Mouse (Mus musculus) T-helper 17 cell (primary cell): Measurements from ENCODE around the gene Gak.

ENCODE experiments used
- in situ Hi-C, 2 experiments: fragments of 300-600 bp; cut with MboI, MseI; formaldehyde crosslinking; loops; 1 replicate in 1 of 2; 2 replicates in 1 of 2; pipeline ENCODE4 v1.15.1; 2025; ENCODE audit warnings: high pct_unique_total_duplicates in 2 of 2

Gak gene

GRCm38 (mm10) chr5:108610426-108610825 is 19.1 kb downstream of the Gak start:
- in situ Hi-C loops, result loop anchor here (25.0 kb wide), 2 partner anchors 1552 to 1677 kb away; partner anchors contain the start of genes Pole (in 1 of the 2) and Pxmp2 (in 1 of the 2)

GRCm38 (mm10) chr5:108602537-108602936 is 27.0 kb downstream of the Gak start:
- in situ Hi-C loops, result loop anchor here (25.0 kb wide), 2 partner anchors 1560 to 1685 kb away; partner anchors contain the start of genes Pole (in 1 of the 2) and Pxmp2 (in 1 of the 2)

DNA sequence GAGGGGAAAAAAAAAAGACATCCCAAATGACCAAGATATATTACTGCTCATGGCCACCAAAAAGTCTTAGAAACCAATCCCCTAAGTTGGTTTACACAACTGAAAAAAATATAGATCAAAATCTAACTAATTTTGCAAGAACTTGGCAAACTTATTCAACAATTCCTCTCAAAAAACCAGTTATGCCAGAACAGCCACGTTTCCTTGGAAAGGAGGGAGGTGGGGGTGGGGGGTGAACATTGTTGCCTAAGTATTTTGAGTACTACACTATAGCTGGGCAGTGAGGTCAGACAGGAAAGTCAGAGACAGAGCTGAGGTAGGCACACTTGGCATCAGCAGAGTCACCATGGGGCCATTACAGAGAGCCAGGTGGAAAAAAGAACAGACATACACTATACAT is 29.6 kb downstream of the Gak start:
- in situ Hi-C loops, result loop anchor here (25.0 kb wide), 2 partner anchors 1562 to 1687 kb away; partner anchors contain the start of genes Pole (in 1 of the 2) and Pxmp2 (in 1 of the 2)

DNA sequence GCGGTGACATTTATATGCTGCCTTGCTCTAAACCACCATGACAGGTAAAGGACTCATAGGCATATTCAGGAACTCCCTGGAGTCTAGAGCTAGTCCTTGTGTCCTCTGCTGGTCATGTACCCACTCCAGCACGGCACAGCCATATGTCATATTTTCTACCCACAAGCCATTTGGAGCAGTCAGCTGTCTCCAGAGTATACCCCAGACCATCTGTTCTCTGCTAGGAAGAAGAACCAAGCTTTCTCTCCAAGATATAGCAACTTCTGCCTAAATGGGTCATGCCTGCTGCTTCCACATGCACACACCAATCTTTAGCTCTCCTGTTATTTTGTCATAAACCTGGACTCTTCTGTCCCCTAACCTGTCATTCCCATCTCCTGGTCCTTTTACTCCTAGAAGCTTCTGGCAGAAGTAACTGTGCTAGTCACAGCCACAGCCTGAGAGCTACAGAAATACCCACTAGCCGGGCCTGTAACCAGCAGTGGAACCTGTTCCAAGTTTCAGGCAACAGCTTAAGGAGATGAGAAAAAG is 48.1 kb downstream of the Gak start:
- in situ Hi-C loops, result no loop called here

DNA sequence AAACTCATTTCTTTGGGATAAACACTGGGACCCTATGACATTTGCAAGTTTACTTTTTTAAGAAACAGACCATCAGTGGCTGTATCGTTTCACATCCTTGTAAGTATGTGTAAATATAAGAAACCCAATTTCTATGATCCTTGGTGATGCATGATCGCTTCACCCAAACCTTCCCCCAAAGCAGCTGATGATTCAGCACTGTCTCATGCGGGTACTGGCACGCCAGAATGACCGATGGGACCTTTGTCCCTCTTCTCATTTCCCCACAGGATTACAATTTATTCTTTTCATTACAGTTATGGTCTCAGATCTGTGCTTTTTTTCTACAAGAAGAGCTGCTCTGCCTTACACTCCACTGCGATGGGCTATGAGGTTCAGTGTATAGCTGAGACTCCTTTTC is 56.5 kb downstream of the Gak start:
- in situ Hi-C loops, result no loop called here

GRCm38 (mm10) chr5:108570991-108571390 is 58.6 kb downstream of the Gak start:
- in situ Hi-C loops, result no loop called here

DNA sequence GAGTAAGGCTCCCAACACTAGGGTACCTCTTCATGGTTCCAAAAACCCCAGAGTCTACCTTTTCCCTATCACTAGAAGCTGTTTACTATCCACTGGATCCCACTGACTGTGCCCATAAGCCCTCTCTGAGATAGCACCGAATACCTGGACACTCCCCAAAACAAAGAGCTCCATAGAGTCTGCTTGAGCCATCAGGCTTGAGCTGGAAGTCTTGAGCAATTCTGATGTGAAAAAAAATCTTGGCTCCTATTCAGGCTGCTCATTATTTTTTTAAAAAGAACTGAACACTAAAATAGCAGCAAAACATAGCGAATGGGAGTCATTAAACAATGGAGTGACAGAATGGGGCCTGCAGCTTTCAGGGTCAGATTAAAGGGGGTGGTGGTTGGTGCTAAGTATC is 62.5 kb downstream of the Gak start:
- in situ Hi-C loops, result no loop called here

DNA sequence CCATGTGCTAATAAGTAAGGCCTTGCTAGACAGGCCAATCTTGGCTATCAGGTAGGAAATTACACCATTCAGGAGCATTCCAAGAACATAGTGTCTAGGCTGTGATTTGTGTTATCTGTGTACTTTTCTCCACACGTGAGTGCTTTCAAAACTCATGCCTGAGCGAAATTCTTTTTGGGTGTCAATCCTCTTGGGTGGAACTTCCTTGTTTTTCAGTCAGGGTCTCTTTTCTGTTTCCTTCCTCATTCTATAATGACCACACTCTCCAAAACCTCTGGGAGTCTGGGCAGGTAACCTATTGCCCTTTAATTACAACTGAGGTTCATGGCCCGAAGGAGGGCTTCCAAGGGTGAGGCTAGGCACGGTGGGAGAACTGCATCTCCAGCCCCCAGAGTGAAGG is 63.0 kb downstream of the Gak start:
- in situ Hi-C loops, result no loop called here

DNA sequence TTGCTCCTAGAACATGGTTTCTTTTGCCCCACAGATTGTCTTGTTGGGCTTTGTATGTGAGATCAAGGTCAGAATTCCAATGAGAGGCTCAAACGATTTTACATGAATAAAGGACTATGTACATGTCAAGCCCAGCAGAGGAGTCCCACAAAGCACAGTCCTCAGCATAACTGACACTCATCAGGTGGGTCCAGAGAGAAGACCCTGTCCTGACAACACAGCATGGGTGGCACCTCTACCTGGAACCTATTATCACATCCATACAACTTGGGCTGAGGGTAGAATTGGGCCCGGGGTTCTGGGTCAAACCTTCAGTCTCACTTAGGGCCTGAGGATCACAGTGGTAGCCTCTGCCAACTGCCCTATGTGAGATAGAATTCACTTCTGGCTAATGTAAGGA is 64.2 kb downstream of the Gak start:
- in situ Hi-C loops, result no loop called here

GRCm38 (mm10) chr5:108564346-108564745 is 65.2 kb downstream of the Gak start:
- in situ Hi-C loops, result no loop called here

- in situ Hi-C loops, result no loop called here
Observed at GRCm38 (mm10) chr5:108562483-108562882, 67.1 kb downstream of the Gak start.

DNA sequence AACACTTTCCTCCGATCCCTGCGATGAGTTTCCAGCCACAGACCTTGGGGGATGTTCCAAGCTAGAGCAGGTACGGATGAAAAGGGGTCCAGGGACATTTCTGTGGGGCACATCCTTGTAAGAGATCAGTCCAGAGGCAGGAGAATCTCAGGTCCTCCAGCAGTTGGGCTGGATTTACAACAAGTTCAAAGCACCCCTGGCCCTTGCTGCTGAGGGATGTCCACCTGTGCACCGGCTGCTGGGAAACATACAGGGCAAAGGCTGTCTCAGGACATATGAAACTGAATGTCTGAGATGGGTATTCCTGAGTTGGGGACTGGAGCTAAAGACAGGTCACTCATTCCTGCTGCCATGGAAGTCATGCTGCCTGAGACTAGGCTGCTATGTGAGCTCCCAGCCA is 72.6 kb downstream of the Gak start:
- in situ Hi-C loops, result no loop called here

- in situ Hi-C loops, result no loop called here
Observed at GRCm38 (mm10) chr5:108554041-108554440, 75.5 kb downstream of the Gak start.

- in situ Hi-C loops, result no loop called here
Observed at GRCm38 (mm10) chr5:108550207-108550594, 79.4 kb downstream of the Gak start.

DNA sequence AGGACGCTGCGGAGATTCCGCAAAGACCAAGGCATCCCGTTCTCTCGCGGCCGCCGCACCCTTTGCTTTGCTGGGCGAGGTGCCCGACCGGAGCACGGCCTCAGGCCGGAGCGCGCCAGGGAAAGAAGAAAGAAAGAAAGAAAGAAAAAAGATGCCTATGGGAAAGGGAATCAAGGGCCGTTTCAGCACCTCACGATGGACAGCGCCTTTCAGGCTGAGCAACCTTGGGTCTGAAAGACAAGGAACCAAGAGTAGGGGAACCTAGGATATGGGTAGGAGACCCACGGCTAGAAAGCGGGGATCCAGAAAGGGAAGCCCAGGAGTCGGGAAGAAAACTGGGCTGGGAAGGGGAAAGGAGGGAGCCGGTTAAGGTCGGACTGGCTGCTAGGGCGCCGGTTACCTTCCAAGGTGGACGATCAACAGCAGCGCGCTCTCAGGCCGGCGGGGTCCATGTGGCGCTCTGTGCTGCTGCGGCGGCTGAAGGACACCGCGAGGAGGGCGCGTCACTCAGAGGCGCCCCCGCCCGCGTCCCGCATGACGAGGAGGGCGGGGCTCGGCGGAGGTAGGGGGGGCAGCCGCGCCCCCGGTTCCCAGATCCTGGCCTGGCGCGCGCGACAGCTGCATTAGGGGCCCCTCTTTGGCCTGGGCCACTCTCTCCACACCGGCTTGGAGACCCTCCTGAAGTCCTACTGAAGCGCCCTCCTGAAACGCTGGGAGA is 79.9 kb downstream of the Gak start, which contains the start of gene Cplx1:
Gene Cplx1, minus strand, starts transcription at position 536 of the 718 bp plus-strand sequence.
- in situ Hi-C loops, result no loop called here

DNA sequence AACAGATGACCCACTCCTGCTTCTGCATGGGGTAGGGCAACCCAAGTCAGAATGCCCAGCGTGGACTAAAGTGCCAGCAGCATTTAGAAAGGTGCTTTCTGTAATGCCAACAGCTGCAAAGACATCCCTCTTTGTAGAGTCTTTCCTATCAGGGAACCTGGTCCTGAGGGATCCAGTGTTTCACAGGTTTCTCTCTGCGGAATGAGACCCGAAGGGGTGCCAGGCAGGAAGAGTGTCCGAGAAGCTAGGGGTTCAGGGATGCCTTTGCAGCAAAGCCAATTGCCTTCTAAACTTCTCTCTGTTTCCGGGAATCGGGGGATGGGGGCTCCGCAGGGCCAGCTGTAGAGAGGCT is 80.4 kb downstream of the Gak start:
- in situ Hi-C loops, result no loop called here

- in situ Hi-C loops, result no loop called here
Observed at GRCm38 (mm10) chr5:108547636-108548035, 81.9 kb downstream of the Gak start.

DNA sequence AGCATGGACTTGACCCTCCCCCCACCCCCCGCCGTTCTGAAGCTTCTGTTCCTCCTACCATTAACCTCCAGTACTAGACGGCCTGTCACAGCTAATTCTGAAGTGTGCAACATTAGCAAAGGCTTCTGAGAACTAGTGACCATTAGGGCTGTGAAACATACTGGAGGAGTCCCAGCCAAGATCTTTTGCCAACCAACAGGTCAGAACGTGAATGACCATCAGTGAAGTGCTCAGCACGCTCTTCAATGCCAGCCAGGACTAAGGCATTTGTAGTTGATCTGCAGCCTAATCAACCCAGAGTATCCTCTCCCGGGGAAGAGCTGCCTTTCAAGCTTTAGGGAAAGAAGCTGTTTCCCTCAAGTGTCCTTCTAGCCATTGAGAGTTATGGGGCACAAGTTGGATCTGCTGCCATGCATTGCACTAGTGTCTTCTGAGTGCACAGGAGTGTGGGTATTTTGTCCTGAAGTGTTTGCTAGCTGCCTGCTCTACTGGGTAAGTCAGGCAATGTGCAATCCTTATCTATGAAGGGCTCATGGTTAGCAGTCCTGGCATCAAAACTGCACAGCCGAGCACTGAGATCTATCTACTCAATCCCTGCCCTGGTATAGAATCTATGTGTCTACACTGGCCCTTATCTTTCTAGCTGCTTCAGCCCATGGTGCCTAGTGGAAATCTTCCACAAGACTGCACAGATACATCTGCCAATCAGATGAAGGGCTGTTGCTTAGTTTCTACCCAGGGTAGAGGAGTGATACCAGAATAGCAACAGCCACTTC is 85.9 kb downstream of the Gak start:
- in situ Hi-C loops, result no loop called here

- in situ Hi-C loops, result loop anchor here in 1 of 2 experiments (10.0 kb wide), 1 partner anchor 771 kb away; no protein-coding TSS in a partner anchor
Observed at GRCm38 (mm10) chr5:108534188-108534587, 95.4 kb downstream of the Gak start.

- in situ Hi-C loops, result no loop called here
Observed at GRCm38 (mm10) chr5:108522597-108522996, 107.0 kb downstream of the Gak start.

DNA sequence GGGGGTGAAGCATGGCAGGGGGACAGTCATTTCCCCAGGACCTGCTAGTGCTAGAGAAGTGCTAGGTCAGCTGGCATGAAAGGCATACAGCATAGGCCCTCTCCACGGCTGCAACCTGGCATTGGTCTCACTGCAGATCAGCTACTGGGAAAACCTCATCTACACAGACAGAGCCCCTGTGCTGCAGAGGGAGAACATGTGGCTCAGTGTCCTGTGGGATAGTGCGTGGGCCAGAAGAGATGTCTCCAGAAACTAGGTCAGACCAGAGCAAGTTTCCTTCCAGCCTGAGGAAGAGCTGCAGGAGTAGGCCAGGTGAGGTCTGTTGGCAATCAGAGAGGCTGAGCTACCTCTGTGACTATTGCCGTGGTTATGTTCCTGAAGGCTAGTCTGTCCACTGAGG is 107.7 kb downstream of the Gak start:
- in situ Hi-C loops, result no loop called here

GRCm38 (mm10) chr5:108521016-108521415 is 108.5 kb downstream of the Gak start:
- in situ Hi-C loops, result no loop called here
